Mouse (Mus musculus): ENCODE results near the gene Tbc1d12.
"Not testable (repeated sequence)": the region's sequence is repeated elsewhere in the genome, so short reads cannot be mapped to it uniquely, and the experiment has no call there.

The Tbc1d12 gene

DNA sequence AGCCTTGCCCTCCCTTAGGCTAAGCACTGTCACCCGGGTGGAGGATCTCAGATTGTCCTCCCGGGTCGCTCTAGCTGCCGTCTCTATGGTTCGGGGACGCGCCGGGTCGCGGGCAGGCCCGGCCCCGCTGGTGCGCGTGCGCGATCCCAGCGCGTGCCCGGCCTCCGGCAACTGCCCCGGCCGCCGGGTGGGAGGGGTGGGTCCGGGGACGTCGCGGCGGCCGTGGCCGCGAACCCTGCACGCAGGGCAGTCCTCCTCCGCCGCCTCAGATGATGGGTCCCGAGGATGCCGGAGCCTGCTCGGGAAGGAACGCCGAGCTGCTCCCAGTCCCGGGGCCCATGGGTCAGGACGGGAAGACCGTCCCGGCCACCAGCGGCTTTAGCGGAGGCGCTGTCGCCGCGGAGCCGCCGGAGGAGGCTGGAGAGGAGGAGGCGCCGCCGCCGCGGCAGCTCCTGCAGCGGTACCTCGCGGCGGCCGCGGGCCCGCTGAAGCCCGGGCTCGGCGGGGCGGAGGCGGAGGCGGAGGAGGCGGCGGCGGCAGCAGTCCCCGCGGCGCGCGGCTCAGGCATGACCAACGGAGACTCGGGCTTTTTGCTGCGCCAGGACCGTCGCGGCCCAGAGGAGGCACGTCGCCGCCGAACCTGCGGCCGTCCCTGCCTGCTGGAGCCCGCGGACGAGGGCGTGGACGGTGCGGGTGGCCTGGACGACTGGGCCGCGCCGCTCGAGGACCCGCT lies at the start of gene Tbc1d12:
Gene Tbc1d12, plus strand, starts transcription at position 142 of the 733 bp plus-strand sequence.
- peak; percentile 92 for DNase-seq

DNA sequence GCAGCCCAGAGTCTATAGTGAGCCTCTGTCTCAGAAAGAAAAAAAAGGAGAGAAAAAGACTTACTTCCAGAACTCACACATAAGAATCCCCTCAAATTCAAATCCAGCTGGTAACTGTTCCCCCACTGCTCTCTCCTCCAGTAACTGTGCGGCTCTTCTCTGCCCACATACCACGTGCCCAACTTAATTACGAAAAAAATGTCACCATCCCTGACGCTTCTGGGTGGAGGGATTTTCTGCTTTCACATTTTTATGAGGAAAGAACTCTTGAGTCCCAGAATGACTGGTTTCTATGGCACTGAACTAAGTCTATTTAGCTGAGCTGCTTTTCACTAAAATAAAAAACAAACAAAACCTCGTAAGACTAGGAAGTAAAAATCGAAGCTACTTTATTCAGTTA lies 48.6 kb upstream of the Tbc1d12 start:
- no peak for DNase-seq

DNA sequence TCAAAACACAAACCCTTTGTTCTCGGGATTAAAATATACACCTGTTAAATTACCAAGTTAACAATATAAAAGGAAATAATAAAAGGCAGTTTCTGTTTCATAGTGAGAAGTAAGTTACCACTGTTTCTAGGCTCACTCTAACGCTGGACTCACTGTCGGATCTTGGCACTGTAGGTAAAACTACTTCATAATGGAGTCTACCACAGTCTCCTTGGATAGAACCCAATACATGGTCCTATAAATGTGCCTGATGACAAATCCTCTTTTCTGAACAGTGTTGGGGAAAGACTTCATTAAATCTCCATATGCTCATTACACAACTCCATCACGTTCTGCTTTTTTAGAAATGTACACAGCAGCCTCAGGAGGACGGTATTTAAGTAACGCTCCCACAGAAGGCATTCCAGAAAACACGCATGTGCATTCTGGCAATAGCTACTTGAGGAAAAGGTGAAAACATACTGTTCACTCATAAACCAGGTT lies 42.8 kb upstream of the Tbc1d12 start:
- no peak for DNase-seq

DNA sequence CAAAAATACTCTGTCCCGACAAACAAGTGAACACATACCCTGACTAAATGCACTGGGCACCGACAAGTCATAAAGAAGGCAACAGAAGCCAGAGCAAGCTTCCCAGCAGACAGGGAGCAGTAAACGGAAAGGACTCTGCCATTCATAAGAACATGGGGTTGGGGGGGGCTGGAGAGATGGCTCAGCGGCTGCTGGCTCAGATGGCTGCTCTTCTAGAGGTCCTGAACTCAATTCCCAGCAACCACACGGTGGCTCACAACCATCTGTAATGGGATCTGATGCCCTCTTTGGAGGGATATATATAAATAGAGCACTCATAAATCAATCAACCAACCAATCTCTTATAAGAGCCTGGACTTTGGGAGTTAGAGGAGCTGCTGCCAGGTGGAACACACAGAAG lies 39.8 kb upstream of the Tbc1d12 start:
- no peak for DNase-seq

DNA sequence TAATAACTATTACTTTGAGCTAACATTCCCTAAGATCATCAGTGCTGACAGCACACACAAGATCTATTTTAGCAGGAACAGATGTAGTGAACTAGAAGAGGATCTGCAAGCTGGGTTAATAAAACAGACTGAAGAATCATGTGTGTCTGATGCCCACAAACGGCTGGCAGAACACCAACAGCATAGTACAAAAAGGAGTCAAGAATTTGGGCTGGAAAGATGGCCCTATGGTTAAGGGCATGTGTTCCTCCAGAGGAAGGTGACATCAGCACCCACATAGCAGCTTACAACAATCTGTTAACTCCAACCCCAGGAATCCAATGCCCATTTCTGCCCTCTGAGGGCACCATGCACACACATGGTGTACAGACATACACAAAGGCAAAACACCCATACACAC lies 38.1 kb upstream of the Tbc1d12 start:
- DNase-seq, result no peak

DNA sequence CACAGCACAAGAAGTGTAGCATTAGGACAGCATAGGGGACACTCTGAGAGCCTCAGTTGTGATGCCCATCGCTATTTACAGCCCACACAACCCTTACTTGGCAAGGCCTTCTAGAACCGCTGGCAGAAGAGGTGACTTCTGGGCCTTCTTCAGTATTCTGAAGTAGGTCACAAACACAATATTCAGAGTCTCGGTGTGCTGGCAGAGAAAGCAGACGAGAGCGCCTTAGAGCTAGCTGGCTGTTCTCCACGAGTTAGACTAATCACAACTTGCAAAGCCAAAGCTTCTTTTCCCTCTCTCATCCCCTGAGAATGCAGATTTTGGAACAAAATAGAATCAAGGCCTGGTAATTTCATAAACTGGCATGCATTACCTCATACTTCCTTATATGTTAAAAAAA lies 37.6 kb upstream of the Tbc1d12 start:
- DNase-seq, result no peak

DNA sequence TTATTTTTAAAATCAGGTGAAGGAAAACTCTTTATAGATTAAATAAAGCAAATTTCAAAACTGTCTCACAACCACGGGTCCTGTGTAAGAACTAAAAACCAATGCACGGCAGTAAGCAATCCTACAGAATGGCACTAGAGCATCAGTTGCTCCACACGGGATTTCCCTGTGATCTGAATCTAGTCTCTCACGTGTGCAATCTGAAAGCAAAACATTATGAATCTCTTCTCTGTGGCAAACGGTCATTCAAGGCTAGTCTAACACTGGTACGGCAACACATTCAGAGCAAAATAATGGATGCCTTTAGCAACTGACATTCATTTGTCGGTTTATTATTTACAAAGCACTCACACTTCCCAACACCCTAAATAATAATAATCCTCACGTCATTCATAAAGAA lies 18.2 kb upstream of the Tbc1d12 start:
- DNase-seq, result no peak

DNA sequence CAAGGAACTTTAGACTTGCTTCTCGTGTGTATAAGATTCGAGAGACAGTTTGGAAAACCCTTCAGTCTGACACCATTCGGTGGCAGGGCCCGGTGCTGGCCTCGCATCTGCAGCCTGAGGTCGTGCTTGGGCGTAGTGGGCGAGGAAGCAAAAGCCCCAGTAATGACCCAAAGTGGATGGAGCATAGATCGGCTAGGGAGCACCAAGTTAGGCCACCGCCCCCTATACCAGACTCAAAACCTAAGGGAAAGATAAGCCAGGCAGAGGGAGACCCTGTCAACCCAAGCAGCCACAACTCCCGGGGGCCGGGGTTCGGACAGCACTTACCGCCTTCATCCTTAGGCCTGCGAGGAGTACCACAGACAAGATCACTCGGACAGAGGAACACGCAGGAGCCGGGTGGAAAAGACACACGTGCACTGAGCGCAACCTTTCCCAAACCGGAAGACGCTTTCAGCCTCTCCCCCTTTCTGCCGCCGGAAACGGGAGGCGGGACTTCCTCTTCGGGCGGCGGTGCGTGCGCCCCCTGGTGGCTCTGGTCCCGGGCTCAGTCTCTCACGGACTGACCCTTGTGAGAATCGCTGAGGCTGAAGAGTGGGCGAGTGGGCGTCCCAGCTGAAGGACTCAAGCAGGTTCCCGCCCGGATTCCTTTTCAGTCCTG lies 17.5 kb upstream of the Tbc1d12 start, which contains the start of gene Noc3l:
Gene Noc3l, minus strand, starts transcription at position 472 of the 661 bp plus-strand sequence.
- DNase-seq, result peak; percentile 89

DNA sequence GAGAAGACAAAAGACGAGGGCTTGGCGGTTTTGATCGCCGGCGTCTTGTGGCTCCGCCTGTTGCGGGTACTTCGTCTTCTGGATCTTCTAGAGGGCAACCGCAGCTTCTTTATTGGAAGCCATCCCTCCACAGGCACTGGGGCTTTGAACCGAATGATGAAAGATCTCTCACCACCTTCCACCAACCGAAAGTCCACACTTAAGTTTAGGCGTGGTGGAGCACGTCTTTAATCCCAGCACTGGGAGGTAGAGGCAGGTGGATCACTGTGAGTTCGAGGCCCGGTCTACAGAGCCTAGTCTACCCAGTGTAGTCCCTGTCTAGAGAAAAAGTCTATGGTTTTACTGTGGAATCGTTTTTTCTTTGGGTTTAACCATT lies 17.0 kb upstream of the Tbc1d12 start:
- DNase-seq, result no peak

DNA sequence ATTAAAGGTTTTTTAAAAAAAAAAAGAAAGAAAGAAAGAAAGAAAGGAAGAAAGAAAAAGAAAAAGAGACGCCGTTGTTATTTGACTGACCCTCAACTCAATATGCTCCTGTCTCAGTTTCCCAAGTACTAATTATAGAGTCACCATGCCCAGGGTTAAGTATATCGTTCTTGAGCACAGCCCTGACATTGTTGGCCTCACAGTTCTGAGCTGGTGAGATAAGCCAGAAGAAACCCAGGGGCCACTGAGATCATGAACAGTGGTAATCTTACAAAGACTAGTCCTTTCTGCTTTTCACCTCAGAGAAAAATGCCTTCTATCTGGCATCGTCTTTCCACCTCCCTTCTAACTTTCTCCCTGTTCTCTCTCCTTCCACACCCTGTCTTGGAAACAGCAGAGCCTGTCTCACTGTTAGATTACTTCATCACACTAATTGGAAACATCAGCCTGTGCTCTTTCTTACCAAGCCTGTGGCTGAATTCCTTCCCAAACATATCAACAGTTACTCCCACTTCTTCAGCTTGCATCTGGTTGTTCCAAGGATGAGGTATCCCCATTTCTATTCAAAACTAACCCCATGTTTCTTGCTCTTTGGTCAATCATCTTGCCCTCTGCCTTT lies 16.1 kb upstream of the Tbc1d12 start:
- no peak for DNase-seq

DNA sequence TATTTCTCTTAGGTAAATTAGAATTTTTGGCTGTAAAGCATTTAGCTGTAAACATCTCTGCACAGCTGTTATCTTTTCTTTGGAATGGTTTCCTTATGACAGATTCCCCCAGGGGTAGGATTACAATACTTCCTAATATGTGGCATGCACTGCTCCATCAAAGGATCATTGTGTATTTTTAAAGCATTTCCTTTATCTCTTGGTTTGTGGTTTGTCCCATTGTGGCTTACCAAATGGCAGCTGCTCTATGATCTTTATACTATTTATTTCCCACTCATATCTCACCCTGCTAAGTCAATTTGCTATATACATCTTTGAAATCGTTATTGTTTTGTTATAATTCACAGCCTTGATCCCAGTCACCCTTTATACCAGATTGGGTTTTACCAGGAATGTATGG lies 3.2 kb upstream of the Tbc1d12 start:
- no peak for DNase-seq

DNA sequence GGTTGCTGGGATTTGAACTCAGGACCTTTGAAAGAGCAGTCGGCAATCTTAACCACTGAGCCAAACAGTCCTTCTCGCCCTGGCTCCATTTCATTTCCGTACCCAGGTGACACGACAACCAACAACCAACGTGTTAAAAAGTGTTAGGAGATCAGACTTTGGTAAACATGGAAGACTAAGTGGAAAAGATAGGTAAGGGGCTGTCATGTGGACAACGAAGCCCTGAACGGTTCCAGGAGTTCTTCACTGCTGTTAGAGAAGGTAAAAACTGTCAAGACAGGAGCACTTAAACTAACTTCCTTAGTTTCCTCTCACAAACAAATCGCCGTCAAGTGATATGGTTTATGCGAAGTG lies 318 bp upstream of the Tbc1d12 start:
- DNase-seq, result no peak

DNA sequence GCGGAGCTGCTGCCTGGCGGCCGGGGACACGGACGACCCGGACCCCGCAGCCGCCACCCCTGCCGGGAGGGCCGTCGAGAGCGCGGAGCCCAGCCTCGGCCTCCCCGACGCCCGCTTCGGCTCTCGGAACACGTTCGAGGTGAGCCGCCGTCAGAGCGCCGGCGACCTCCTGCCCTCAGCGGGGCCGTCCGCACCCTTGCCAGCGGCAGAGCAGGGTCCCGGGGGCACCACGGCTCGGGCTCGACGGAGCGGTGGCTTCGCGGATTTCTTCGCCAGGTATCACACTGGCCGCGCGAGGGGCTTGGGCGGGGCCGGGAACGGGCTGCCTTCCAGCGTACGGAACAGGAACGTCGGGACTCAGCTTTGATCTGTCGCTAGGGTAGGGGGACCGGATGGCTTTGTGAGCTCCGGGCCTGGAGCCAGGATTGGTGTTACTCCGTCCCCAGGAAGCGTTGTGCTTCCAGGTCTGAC lies 827 bp downstream of the Tbc1d12 start:
- DNase-seq, result peak; percentile 44

DNA sequence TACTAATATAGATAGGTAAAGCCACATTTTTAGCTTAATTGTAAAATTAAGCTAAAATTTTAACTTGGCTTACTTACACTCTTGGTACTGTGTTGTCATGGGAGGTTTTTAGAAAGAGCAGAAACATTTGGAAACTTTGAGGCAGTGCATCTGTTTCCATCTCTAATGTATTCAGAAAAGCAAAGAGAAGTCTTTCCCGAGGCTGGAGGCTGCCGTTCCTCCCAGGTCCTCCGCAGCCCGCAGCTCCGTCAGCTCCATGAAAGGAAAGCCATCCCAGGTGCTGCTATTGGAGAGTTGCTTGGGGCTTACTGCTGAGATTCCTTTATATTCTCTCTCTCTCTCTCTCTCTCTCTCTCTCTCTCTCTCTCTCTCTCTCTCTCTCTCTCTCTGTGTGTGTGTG lies 8.4 kb downstream of the Tbc1d12 start:
- no peak for DNase-seq

DNA sequence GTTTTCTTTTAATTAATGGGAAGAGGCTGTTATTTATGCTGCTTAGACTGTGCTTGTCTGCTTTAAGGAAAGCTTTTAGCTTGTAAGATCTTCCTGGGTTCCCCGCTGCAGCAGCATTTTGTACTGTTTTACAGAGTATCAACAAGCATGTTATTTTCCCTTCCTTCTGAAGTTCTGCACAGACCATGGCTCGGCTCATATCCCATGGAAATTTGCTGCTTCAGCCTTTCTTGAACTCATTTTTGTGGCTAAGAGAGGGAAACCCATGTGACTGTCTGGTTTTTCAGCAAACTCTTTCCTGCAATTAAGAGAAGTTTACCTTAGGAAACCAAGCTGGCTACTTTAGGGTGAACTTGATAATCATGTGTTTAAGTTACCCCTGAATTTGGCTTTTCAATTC lies 10.0 kb downstream of the Tbc1d12 start:
- no peak for DNase-seq

DNA sequence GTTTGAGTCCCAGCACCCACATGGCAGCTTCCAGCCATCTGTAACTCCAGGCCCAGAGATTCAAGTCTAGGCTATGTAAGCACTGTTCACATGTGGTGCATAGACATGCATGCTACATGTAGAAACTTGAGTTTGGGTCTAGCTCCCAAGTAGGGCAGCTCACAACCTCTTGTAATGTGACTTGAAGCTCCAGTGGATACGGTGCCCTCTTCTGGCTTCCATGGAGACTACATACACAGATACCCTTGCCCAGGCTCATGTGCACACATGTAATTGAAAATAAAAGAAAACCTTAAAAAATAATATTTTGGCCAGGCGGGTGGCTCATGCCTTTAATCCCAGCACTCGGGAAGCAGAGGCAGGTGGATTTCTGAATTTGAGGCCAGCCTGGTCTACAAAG lies 21.8 kb downstream of the Tbc1d12 start:
- no peak for DNase-seq

DNA sequence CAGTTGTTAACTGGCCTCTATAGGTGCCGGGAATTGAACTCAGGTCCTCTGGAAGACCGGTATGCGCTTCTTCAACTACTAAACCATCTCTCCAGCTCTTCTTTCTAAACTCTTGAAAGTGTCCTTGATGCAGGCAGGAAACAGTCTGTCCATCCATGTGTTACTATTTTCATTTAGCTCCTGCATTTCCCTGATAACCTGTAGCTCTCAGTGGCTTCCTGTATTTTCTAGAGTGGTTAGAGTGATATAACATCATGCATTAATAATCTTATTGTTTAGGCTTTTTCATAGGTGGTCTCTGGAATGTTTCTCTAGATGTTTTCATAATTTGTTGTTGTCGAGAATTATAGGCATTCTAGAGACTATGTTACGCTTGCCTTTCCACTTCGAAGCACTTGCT lies 26.1 kb downstream of the Tbc1d12 start:
- DNase-seq, result no peak

DNA sequence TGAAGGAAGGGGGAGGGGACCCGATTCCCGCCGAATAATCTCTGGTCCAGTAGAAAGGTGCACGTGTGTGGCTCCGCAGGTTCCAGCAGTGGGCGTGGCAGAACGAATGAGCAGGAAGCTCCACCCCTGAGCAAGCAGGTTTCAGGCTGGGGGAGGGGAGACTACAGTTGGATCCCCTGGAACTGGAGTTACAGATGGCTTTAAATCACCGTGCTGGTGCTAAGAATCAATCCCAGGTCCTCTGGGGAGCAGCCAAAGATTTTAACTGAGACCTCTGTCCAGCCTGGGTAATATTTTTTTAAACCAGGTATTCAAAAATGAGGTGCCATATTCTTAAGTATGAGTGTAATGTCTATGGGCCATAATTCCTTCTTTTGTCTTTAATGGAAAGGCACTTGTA lies 38.4 kb downstream of the Tbc1d12 start:
- DNase-seq, result not testable (repeated sequence)

DNA sequence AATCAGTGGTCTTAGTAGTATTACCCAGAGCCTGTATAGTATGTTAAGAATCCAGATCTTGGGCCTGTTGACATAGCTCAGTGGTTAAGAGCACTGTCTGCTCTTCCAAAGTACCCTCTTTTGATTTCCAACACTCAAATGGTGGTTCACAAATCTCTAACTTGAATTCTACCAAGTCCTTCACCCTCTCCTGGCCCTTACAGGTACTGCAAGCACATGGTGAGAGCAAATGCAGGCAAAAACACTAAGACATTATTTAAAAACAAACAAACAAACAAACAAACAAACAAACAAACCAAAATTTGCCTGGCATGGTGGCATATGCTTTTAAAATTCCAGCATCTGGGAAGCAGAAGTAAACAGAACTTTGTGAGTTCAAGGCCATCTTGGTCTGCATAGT lies 43.9 kb downstream of the Tbc1d12 start:
- no peak for DNase-seq

DNA sequence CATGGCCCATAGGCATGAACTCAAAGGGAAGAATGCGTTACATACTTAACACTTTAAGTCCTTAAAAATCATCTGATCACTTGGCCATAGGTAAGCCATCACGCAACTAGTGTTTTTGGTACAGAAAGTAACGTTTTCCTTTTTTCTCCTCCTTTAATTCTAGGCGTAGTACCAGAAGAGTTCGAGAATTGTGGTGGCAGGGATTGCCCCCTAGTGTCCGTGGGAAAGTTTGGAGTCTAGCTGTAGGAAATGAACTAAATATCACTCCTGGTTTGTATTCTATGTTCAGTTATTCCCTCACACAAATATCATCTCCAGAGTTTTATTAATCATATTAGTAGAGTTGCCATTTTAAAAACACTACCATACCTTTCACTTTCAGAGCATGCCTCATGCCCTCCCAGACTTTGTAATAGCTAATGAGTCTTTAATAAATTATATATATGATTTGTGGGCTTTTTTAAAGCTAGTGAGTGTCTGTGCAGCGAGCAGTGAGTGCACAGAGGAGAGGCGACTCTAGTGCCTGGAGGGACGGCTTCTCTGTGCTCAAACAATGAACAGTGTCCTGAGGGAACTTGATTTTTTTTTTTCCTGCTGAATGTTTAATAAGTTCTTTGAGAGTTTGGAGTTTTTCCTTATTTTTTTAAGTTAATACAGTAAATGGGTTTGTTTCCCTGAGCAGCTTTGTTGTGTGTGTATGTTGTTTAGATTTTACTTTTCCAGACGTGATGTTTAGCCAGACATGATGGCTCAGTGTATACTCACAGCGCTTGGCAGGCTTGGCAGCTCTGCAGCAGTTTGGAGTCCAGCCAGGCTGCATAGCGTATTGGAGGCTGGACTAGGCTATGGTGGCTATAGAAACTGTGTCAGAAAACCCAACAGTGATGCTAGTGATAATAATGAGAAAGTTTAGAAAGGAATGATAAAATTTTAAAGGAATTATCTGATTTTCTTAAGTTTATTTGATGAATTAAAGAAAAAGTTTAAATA lies 65.1 kb downstream of the Tbc1d12 start:
- DNase-seq, result peak; percentile 7

DNA sequence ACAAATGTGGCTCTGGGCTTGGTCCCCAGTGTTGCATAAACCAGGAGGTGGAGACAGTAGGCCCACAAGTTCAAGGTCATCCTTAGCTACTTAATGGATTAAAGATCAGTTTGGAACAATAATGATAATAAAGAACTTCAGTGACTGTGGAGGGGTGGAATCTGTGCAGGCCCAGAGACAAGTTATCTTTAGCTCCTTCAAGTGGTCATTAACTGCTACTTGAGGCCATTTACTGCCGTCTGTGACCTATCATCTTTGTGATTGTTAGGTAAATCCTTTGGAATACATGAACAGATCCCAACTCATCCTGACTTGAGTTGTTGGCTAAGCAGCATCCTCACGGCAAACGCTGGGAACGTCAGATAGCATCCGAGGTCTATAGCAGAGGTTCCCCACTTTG lies 66.1 kb downstream of the Tbc1d12 start:
- DNase-seq, result no peak

DNA sequence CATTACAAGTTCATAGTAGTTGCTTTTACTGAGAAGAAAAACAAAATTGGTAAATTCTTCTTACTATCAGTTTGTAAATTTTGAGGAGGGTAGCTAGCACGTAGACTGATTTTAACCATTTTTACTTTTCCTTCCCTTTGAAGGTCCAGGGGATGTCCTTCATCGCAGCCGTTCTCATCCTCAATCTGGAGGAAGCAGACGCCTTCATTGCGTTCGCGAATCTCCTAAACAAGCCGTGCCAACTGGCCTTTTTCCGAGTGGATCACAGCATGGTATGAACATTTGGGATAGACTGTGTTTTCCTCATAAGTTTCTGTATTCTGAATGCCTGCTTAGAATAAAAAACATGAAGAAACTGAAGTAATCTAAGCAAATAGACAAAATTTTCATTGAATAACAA lies 77.4 kb downstream of the Tbc1d12 start:
- DNase-seq, result no peak

DNA sequence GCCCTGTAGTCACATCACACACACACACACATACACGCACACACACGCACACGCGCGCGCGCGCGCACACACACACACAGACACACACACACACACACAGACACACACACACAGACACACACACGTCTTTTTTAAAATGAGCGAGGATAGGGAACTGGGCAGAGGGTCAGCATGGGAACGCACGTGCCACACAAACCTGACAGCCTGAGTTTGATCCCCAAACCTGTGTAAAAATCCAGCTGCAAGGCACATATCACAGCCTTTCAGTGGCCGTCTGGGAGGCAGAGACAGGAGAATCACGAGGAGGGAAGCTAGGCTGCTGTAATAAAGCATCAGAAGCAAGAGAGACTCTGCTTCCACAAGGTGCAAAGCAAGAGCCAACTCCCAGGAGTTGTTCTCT lies 78.5 kb downstream of the Tbc1d12 start:
- no peak for DNase-seq
